Mouse (Mus musculus): ENCODE results near the gene Tcf20.

Tcf20 gene

DNA sequence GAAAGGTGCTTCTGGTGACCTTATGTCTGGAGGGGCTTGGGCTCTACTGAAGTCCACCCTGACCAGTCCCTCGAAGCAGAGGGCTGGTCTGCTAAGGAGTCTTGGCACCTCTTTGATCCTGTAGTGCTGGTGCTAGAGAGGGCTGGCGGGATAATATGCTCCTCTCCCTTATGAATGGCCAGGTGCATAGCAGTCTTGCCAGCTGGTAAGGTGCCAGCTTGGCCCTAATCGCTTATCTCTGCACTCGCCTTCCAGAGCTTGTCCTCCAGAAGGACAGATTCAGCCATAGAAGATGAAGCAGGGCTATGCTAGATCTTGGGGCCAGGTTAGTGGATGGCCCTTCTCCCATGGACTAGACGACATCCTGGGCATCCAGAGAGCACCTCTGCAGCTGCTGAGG lies 64.1 kb downstream of the Tcf20 start:
- no peak for DNase-seq (ENCODE audit: low read depth)

DNA sequence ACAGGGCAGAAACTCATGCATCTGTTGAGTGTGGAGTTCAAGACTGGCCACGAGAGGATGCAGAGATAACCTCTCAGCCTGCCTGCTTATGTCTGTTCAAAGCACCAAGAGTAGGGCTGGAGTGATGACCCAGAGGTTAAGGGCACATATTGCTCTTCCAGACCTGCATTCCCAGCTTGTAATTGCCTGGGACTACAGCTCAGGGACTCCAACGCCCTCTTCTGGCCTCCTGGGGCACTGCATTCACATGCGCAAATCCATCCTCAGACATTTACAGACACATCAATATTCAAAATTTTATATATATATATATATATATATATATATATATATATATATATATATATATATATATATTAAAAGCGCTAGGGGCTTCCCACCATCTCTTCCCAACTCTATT lies 64.9 kb downstream of the Tcf20 start:
- DNase-seq (ENCODE audit: low read depth), result no peak

- DNase-seq (ENCODE audit: low read depth), result no peak
These were observed 65.6 kb downstream of the Tcf20 start for GRCm38 (mm10) chr15:82922052-82922451.

GRCm38 (mm10) chr15:82921559-82921958 lies 66.1 kb downstream of the Tcf20 start:
- DNase-seq (ENCODE audit: low read depth), result no peak

DNA sequence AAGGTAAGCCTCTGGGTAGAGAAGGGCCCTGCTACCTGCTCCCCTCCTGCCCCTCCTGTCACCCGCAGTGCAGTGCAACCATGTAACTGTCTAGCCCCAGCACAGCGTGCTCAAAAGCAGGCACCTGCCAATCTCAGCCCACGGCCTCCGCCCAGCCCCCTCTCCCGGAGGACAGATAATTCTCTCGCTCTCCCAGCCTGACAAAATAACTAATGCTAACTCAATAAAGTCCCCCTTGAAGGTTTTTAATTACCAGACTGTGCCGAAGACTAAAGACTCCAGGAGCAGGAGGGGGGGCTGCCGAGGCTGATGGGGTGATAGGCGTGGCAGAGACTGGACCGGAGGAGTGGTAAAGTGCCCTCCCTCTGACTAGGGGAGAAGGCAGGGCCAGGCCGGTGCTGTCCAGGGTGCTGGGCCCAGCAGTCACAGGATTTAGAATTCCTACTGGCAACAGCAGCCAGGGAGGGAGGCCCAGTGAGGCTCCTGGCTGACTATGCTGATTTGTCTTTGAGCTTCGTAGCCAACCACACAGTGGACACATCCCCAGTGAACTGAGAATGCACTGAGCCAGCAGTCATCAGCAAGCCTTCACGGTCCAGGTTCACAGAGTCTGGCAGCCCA lies 66.7 kb downstream of the Tcf20 start:
- no peak for DNase-seq (ENCODE audit: low read depth)

- DNase-seq (ENCODE audit: low read depth), result no peak
These were observed 69.7 kb downstream of the Tcf20 start for GRCm38 (mm10) chr15:82917965-82918364.

- no peak for DNase-seq (ENCODE audit: low read depth)
These were observed 70.3 kb downstream of the Tcf20 start for GRCm38 (mm10) chr15:82917207-82917844.

- no peak for DNase-seq (ENCODE audit: low read depth)
These were observed 73.2 kb downstream of the Tcf20 start for GRCm38 (mm10) chr15:82914455-82914854.

DNA sequence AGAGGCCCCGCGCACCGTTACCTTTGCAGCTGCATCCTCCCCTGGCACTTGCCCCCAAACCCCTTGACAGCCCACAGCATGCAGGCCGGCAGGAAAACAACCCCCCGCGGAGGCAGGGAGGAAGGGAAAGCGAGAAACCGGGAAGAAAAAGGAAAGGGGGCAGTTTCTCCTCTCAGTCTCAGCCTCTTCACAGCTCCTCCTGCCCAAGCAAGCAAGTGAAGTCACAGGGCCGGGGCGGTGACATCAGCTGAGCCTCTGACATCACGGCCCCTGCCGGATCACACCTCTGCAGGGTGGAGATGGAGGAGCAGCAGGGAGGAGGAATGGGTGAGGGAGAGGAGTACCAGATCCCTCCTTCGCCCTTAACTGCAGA lies 75.7 kb downstream of the Tcf20 start:
- no peak for DNase-seq (ENCODE audit: low read depth)

- DNase-seq (ENCODE audit: low read depth), result no peak
These were observed 76.4 kb downstream of the Tcf20 start for GRCm38 (mm10) chr15:82911001-82911964.

DNA sequence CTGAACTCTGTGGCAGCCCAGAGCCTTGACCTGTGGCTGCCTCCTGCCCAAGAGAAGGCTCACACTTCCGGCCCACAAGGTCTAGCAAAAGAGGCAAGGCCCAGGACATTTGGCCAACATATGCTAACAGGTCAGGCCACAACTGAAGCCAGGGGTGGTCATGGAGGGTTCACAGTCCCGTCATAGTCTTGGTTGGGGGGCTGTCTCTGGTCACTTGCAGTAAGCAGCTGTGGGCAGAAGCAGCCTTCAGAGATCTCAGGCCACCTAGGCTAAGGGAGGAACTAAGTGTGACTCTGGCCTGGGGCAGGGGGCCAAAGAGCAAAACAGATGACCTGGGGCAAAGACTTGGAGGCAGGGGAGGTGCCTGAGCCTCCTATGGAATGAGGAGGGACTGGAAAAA lies 77.1 kb downstream of the Tcf20 start:
- no peak for DNase-seq (ENCODE audit: low read depth)

GRCm38 (mm10) chr15:82909791-82910190 lies 77.9 kb downstream of the Tcf20 start:
- no peak for DNase-seq (ENCODE audit: low read depth)

- DNase-seq (ENCODE audit: low read depth), result no peak
These were observed 79.2 kb downstream of the Tcf20 start for GRCm38 (mm10) chr15:82908521-82908920.

GRCm38 (mm10) chr15:82907306-82907705 lies 80.4 kb downstream of the Tcf20 start:
- DNase-seq (ENCODE audit: low read depth), result no peak

GRCm38 (mm10) chr15:82906574-82907061 lies 81.1 kb downstream of the Tcf20 start:
- no peak for DNase-seq (ENCODE audit: low read depth)

DNA sequence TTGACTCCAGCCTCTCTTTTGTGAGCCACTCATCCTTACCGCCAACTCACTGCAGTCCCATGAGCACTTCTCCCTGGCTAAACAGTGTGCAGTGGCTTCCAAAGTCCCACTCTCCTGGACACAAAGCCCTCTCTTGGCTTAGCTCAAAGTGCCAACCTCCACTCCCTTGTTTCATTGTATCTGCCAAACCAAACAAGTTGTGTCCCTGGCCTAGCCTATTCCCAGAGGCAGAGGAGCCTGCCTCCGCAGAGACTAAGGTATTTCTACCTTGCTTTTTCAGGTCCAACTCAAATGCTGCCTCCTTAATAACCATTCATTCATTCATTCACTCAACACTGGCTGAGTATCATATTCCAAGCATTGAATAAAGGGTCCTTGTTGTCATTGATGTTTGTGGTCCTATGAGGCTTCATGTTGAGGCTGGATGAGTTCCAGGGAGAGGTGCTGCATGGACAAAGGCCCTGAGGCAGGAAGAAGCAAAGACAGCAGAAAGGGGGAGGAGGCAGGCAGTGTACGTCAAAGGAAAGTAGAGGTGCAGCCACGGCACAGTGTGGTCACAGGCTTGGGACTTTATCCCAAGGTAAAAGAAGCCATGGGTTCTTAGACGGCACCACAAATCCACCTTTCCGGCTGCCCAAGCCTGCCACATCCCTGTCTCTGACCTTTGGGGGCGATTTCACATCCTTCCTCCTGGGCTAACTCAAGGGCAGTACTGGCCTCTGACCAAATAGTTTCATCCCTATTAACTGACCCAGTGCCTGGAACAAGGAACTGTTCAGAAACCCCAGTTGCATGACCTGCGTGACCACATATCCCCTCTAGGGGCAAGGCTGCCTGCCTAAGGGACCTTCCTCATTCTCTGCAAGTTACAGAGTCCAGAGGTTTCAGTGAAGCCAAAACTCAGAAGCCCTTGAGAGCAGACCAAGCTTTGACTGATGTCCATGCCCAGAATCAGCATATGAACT lies 82.0 kb downstream of the Tcf20 start:
- DNase-seq (ENCODE audit: low read depth), result no peak

DNA sequence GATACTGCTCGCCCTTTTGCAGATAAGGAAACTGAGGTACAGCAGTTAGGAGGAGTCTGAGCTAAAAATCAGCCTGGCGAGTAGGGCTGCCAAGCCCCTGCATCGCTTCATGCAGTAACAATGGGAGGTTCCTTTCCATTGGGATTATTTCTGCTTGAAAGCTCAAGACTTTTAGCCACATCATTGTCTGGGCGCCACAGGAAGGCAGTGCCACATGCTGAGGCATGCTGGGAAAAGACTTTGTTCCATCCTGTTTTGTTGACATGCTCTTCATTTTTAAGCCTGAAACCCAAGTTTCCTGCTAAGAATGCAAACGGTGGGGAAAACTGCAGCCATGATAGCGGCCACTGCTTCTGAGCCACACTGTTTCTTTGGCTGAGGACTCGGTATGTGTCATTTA lies 83.1 kb downstream of the Tcf20 start:
- no peak for DNase-seq (ENCODE audit: low read depth)

DNA sequence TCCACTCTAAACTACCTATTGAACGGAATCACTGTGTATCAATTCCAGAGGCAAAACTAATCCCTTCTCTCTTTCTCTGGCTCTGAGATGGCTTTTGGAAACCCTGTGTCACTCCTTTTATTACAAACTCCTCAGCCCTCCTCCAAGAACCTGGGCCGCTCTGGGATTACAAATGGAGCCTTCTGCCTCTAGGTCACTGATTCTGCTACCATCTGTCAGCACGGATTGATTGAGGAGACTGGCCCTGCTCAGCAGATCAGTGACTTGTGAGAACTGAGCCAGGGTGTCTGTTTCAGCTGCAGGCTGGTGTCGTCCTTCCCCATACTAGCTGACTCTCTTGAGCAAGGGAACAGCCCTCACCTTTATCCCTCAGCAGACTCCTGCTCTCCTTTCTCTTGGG lies 85.2 kb downstream of the Tcf20 start:
- DNase-seq (ENCODE audit: low read depth), result no peak

GRCm38 (mm10) chr15:82901306-82901705 lies 86.4 kb downstream of the Tcf20 start:
- no peak for DNase-seq (ENCODE audit: low read depth)

DNA sequence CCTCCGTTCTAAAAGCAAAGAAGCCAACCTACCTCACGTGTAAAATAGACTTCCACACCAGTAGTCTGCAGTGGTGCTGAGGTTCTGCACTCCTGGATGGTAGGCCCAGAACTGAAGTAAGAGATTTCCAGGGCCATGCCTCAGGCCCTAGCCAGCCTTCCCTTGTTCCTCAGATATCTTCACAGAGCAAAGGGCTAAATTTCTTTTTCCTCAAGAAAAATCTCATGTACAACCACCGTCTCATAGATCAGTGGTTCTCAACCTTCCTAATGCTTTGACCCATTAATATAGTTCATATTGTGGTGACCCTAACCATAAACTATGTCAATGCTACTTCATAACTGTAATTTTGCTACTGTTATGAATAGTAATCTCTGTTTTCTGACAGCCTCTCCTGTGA lies 87.3 kb downstream of the Tcf20 start:
- no peak for DNase-seq (ENCODE audit: low read depth)

- peak; percentile 67 for DNase-seq (ENCODE audit: low read depth)
These were observed 87.9 kb downstream of the Tcf20 start for GRCm38 (mm10) chr15:82899676-82900301.
